Mouse (Mus musculus) granulocyte monocyte progenitor cell, adult 5-6 weeks (primary cell): ENCODE results near the gene Grk6. TPM values are rescaled to one million over a fixed set of nuclear protein-coding genes. Genes with fewer than 3 reads are reported as not detected.

ENCODE experiments used
- ATAC-seq: replicated peaks from 2 replicates; pipeline ENCODE4 v1.8.0; 2016; ENCODE audit warnings: mild to moderate bottlenecking, moderate TSS enrichment, inconsistent platforms; ENCODE audit not compliant: poor library complexity, severe bottlenecking
- total RNA-seq, 2 experiments: library from RNA; stranded (forward) in 1 of 2; stranded (reverse) in 1 of 2; fragments of 200-712, 200-1000 nt in 1 of 2; fragments of >200 nt in 1 of 2; fragmentation: Nextera tagmentation in 1 of 2; gene quantifications; 2 replicates each; pipeline ENCODE4 v1.2.3; 2014 to 2017

The Grk6 gene
- total RNA-seq, 2 experiments from 2014 or later = 62.4 to 64.8 TPM

- ATAC-seq = no peak
Observed at GRCm38 (mm10) chr13:55462965-55463364, 18.1 kb downstream of the Grk6 start.

- no peak for ATAC-seq
Observed at GRCm38 (mm10) chr13:55463399-55464026, 18.6 kb downstream of the Grk6 start.

GRCm38 (mm10) chr13:55464027-55464884, 19.4 kb downstream of the Grk6 start, which contains the start of gene Prr7:
Gene Prr7 (plus strand): TSS chr13:55464267.
- peak; percentile 15 for ATAC-seq

GRCm38 (mm10) chr13:55465184-55465583, 20.3 kb downstream of the Grk6 start:
- ATAC-seq = peak; percentile 41

- peak; percentile 43 for ATAC-seq
Observed at GRCm38 (mm10) chr13:55465830-55466440, 21.1 kb downstream of the Grk6 start.

DNA sequence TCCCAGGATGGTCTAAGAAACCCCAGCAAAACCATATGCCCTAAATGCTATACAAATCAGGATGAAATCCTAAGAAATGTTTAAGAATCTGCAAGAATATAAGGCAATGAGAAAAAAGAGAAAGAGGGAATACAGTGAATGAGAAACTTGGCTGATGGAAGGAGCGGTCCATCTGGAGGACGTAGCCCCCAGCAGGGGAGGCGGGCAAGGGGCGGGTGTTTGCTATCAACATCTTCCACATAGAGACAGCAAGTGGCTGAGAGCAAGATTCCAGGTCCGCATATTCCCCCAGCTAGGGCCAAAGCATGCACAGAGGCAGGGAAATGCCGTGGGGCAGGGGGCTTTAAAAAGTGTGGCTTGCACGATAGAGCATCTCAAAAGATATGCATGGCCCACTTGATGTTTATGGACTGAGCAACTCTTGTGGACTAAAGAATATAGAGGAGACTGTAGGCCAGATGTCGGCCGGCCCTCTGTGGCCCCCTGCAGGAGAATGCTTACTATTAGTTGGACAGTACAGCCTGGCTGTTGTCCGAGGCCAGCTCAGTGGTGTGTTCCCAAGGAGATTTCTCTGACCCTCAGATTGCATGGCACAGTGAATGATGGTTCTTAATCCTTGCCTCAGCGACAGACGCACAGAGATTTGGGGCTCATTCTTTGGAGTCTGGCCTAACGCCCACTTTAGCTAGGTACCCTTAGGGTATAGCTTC, 24.1 kb downstream of the Grk6 start:
- ATAC-seq = no peak

GRCm38 (mm10) chr13:55470372-55470771, 25.5 kb downstream of the Grk6 start:
- ATAC-seq = no peak

DNA sequence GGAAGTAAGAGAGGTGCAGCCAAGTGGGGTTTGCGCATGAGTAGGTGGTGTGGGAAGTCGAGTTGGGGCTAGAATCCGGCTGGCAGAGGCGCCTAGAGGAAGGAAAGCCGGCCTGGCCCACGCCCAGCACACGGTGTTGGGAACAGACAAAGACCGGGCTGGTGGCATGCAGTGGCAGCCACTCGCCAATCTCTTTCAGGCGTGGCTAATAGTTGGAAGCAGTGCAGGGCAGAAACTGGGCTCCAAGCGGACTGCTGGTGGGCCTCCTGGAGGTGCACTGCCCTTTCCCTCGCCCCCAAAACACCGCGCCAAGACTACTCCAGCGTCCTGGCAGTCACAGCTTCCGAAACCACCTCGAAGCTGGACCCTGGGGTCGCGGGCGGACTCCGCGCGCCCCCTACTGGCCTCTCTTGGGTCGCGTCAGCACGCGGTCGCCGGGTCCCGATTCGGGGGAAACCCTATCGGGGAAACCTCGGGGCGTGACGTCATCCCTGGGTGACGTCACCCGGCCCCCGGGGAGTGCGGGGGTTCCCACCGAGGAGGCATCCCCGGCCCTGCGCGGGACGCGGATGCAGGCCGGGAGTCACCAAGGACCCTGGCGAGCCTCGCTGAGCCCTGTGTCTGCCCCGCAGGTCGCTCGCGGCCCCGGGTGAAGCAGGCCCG, 26.4 kb downstream of the Grk6 start:
- peak; percentile 60 for ATAC-seq

- ATAC-seq = no peak
Observed at GRCm38 (mm10) chr13:55471819-55472131, 26.9 kb downstream of the Grk6 start.

DNA sequence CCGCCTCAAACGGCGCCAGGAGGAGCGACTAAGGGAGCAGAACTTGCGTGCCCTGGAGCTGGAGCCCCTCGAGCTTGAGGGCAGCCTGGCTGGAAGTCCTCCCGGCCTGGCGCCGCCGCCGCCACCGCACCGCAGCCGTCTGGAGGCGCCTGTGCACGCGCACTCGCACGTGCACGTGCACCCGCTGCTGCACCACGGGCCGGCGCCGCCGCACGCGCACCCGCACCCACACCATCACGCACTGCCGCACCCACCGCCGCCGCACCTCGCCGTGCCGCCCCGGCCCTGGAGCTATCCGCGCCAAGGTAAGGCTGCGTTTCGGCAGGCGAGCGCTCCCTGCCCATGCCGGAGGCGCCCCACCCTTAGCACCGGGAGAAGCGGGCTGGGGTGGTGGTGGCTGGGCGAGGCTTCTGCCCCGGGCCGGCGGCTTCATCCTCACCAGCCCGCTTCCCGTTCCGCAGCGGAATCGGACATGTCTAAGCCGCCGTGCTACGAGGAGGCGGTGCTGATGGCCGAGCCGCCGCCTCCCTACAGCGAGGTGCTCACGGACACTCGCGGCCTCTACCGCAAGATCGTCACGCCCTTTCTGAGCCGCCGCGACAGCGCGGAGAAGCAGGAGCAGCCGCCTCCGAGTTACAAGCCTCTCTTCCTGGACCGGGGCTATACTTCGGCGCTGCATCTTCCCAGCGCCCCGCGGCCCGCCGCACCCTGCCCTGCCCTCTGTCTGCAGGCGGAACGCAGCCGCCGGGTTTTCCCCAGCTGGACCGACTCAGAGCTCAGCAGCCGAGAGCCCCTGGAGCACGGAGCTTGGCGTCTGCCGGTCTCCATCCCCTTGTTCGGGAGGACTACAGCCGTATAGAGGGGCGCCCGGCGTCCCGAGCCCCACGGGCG, 27.5 kb downstream of the Grk6 start:
- ATAC-seq = peak; percentile 29

DNA sequence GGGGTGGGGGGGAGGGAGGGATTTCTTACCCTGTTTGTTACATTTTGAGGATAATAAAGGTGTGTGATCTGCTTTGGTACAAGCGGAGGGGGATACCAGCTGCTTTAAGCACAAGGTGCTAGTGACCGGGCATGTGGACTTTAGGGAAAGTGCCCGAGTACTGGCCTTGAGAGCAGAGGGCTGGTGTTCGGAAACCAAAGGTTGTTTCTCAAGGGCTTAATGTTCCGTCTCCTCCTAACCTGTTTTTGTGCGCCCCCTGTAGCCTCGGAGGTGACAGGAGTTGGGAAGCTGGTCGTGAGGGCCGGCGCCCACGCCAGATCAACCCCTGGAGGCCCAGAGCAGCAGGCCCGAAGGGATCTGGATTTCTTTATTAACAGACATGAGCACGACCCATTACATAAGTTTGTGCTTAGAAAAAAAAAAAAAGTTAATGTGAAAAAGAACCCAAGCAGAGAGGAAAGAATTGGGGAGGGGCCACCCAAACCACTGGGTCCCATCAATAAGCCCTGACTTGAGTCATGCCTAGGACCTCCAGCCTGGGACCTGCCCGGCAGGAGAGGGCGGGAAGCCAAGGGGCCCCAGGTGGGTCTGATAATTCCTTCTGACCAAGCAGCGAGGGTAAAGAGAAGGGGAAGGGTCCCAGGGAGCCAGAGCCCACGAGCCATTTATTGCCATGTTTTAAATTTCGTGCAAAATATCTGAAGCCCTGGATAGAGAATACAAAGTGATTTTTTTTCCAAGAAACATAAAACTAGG, 28.4 kb downstream of the Grk6 start:
- no peak for ATAC-seq

- no peak for ATAC-seq
Observed at GRCm38 (mm10) chr13:55473961-55474360, 29.1 kb downstream of the Grk6 start.

DNA sequence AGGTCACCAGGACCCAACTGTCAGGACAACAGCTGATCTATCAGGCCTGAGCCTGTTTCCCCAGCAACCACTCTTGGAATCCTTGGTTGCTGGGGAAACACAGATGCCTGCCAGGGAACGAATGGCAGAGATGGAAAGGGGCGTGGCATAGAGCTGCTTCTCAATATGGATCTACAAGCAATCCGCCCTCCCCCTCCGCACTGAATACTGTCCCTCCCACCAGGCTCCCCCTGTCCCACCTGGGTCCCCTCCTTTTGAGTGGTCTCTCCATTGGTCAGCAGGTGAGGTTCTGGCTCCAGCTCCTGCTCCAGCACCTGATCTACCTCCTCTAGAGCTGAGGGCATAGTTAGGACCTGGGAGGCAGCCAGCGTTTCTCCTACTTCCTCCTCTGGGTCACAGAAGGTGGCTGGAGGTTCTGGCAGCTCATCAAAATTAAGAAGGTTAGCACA, 29.8 kb downstream of the Grk6 start:
- ATAC-seq = no peak

GRCm38 (mm10) chr13:55475750-55476149, 30.9 kb downstream of the Grk6 start:
- ATAC-seq = no peak

DNA sequence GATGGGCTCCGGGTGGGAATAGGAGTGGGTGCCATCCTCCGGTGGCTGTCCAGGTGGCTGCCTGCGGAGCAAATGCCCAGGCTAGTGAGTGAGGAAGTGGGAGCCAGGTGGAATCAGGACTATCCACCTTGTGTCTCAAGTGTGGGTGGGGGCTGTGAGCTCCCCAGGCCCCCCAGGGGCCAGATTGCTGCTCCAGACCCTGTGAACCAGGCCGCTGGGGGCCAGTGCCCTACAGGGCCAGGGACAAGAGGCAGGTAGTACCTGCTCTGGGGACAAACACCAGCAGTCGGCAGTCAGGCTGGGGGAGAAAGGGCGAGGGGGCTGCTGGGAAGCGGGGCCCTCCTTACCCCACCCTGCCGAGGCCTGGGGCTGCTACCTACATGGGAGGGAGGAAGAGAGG, 31.4 kb downstream of the Grk6 start:
- no peak for ATAC-seq

GRCm38 (mm10) chr13:55477492-55477891, 32.6 kb downstream of the Grk6 start:
- ATAC-seq = no peak

- ATAC-seq = no peak
Observed at GRCm38 (mm10) chr13:55478036-55478435, 33.2 kb downstream of the Grk6 start.

- peak; percentile 82 for ATAC-seq
Observed at GRCm38 (mm10) chr13:55479008-55479407, 34.1 kb downstream of the Grk6 start.
